Mouse (Mus musculus) bone marrow macrophage, adult 2 months (primary cell): Measurements from ENCODE around the gene Rrp1b.

Experiments
- CTCF ChIP-seq: IDR thresholded peaks from 2 replicates; pipeline ENCODE4 v1.5.1; 2012; ENCODE audit warnings: low read depth, mild to moderate bottlenecking, low read length, moderate library complexity
- POLR2A ChIP-seq: IDR thresholded peaks from 2 replicates; pipeline ENCODE4 v1.6.1; 2012; ENCODE audit warnings: mild to moderate bottlenecking, low read depth, low read length, borderline replicate concordance

- peak; percentile 95; the same call in 1 of the 2 replicates for TF ChIP-seq POLR2A
- TF ChIP-seq CTCF = no peak
Measured at GRCm38 (mm10) chr17:32035609-32036508, at the start of gene Rrp1b, which contains the start of gene Hsf2bp.
